Mouse (Mus musculus) forebrain, embryonic 10.5 days (tissue): ENCODE results near the gene Cnksr1. TPM values are rescaled to one million over a fixed set of nuclear protein-coding genes. Genes with fewer than 3 reads are reported as not detected.
"Not testable (repeated sequence)": the region's sequence is repeated elsewhere in the genome, so short reads cannot be mapped to it uniquely, and the experiment has no call there.

Source experiments
- DNase-seq: peaks from one replicate; pipeline ENCODE4 v3.0.0-alpha.2; 2017; ENCODE audit warnings: low spot score; ENCODE audit errors: extremely low spot score
- H3K27ac ChIP-seq: fragments of 300-500 bp; sonication (generic); 2 replicates; pipeline ENCODE4 v1.5.1; 2016; ENCODE audit warnings: mild to moderate bottlenecking
- H3K27me3 ChIP-seq: fragments of 300-500 bp; sonication (generic); 2 replicates; pipeline ENCODE4 v1.6.1; 2016; ENCODE audit warnings: mild to moderate bottlenecking; ENCODE audit not compliant: poor library complexity, severe bottlenecking
- H3K36me3 ChIP-seq: fragments of 300-500 bp; sonication (generic); replicated peaks from 2 replicates; pipeline ENCODE4 v1.6.1; 2016; ENCODE audit warnings: mild to moderate bottlenecking, moderate library complexity
- H3K4me1 ChIP-seq: fragments of 300-500 bp; sonication (generic); 2 replicates; pipeline ENCODE4 v1.6.1; 2016
- H3K4me3 ChIP-seq: fragments of 300-500 bp; sonication (generic); 2 replicates; pipeline ENCODE4 v1.5.1; 2016; ENCODE audit warnings: mild to moderate bottlenecking, moderate library complexity
- H3K9me3 ChIP-seq: fragments of 300-500 bp; sonication (generic); 2 replicates; pipeline ENCODE4 v1.6.1; 2016; ENCODE audit warnings: mild to moderate bottlenecking, moderate library complexity
- WGBS: fragments of 180-500 bp; shearing (Covaris S2); methylation state at CpG from one replicate; pipeline ENCODE4 v1.1.7; 2016; 5-methylcytosine and 5-hydroxymethylcytosine counted together
- polyA plus RNA-seq: library from polyadenylated mRNA; unstranded; fragments of >200 nt; fragmentation: Nextera tagmentation; extraction: Ambion mirVana; gene quantifications from 2 replicates; pipeline ENCODE4 v1.2.1, GENCODE M21; 2016

Cnksr1 gene
- 0.97 and 1.1 TPM in 2 replicates for polyA plus RNA-seq

GRCm38 (mm10) chr4:134238279-134238651 is at the start of gene Cnksr1:
Gene Cnksr1, minus strand, starts transcription at chr4:134238399.
- Histone ChIP-seq H3K36me3 (peaks cover 6% of the 10 kb centered on the region), H3K27ac (no peak within 1 kb of the TSS), H3K4me1 (peaks cover 13% of the 10 kb centered on the region), H3K27me3 (peaks cover 35% of the 10 kb centered on the region), H3K4me3 (peak within 1 kb of the TSS; percentile 39), H3K9me3 (no peaks in the 10 kb centered on the region)
- no peak for DNase-seq
- 3% methylated on average over 18 of the region's 18 CpGs for WGBS

DNA sequence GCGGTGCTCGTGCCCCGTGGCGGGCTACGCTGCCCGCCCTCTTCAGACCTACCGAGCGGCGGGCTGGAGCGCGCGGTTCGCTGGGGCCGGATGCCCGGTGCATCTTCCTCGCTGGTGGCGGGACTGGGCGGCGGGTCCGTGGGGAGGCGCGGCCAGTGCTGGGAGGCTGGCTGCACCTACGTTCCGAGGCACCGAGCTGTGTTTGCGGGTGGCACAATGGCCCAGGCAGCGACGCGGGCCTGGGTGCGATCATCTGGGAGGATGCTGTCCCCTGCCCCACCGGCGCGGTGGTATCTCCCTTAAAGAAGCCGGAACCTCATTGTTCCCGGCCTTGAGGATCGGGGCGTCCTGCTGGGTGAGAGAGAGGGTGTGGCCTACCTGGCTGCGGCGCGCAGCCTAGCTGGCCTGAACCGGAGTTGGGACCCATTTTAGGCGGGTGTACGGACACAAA is 49.4 kb upstream of the Cnksr1 start, which contains the start of gene Pdik1l:
Pdik1l (minus strand) TSS at position 321 of the 451 bp plus-strand sequence.
- Histone ChIP-seq H3K4me1 (peaks cover 29% of the 10 kb centered on the region), H3K27ac (peak within 1 kb of the TSS; percentile 100), H3K9me3 (no peaks in the 10 kb centered on the region), H3K4me3 (peak within 1 kb of the TSS; percentile 91), H3K36me3 (peaks cover 27% of the 10 kb centered on the region), H3K27me3 (0 out of 2 replicates have a peak, but pooled peaks cover under 1% of the 10 kb centered on the region)
- peak; percentile 83 for DNase-seq
- under 1% methylated on average over 43 of the region's 43 CpGs for WGBS

DNA sequence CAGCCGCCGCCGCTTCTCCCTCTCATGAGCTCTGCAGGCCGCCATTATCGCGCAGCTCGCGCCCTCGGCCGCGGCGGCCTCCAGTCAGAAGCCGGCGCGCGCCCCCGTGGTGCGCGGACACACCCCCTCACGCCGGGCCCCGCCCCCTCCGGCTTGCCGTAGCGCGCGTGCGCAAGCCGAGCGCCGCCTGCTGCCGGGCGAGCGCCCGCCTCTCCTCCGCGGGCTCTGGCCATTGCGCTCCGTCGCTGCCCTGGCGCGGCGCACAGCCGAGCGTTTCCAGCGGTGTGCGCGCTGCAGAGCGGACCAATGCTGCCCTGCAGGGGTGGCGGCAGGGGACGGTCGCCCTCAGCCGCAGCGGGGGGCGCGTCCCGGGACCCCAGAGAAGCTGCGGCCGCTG is 49.0 kb upstream of the Cnksr1 start:
- Histone ChIP-seq H3K9me3 (no peaks in the 10 kb centered on the region), H3K36me3 (peaks cover 31% of the 10 kb centered on the region), H3K4me1 (peaks cover 29% of the 10 kb centered on the region), H3K27ac (peak overlapping the region; percentile 100), H3K27me3 (no peaks in the 10 kb centered on the region), H3K4me3 (peak overlapping the region; percentile 91)
- DNase-seq: peak; percentile 93
- 0% methylated on average over 58 of the region's 59 CpGs for WGBS

DNA sequence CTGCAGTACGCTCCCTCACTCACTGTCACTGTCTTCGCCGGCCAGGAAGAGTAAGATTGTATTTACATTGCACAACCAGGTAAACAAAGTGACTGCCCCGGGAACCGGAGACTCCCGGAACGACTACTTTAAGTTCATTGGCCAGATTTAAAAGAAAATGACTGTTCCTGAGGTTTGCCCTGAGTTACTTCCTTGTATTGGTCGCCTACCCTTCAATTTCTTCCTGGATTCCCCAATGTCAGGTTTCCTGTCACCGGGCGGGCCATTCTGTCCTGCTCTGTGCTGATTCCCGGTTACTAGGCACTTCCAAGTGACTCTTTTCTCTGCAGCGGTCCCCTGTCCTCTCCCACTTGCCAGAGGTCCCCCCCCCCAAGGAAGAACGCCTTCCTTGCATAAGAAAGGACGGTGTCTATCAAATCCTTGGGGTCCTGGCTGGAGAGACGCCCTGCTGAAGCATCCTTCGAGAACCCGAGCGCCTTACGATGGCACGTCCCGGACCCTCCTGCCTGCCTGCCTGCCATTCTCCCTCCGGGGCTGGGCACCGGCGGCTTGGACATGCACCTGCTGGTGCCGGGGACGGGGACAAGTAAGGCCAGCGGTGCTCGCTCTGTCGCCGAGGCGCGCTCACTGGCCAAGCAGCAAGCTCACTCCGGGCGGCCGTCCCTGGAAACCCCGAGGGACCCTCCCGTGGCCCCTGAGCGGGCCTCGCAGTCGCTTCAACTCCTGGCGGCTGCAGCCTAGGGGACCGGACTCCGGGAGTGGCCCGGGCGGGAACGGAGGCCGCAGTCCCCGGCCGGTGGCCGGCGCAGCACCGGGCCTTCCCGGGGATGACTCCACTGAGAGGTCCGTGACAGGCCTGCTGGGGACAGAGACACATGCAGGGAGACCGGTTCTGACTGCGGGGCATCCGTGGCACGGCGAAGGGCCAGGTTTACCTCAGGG is 48.3 kb upstream of the Cnksr1 start:
- H3K4me1 ChIP-seq: peaks cover 29% of the 10 kb centered on the region
- peaks cover 38% of the 10 kb centered on the region for H3K36me3 ChIP-seq
- no peaks in the 10 kb centered on the region for H3K9me3 ChIP-seq
- H3K27me3 ChIP-seq: no peaks in the 10 kb centered on the region
- DNase-seq: no peak
- peak overlapping the region; percentile 91 for H3K4me3 ChIP-seq
- WGBS: 6% methylated on average over 58 of the region's 59 CpGs
- peak overlapping the region; percentile 100 for H3K27ac ChIP-seq

- no peak for DNase-seq
- Histone ChIP-seq H3K4me1 (peaks cover 29% of the 10 kb centered on the region), H3K27me3 (no peaks in the 10 kb centered on the region), H3K4me3 (no peak overlapping the region), H3K9me3 (no peaks in the 10 kb centered on the region), H3K36me3 (peaks cover 54% of the 10 kb centered on the region), H3K27ac (no peak overlapping the region)
- WGBS: 87% methylated on average over 2 of the region's 2 CpGs
Measured at GRCm38 (mm10) chr4:134284942-134285341, 46.7 kb upstream of the Cnksr1 start.

DNA sequence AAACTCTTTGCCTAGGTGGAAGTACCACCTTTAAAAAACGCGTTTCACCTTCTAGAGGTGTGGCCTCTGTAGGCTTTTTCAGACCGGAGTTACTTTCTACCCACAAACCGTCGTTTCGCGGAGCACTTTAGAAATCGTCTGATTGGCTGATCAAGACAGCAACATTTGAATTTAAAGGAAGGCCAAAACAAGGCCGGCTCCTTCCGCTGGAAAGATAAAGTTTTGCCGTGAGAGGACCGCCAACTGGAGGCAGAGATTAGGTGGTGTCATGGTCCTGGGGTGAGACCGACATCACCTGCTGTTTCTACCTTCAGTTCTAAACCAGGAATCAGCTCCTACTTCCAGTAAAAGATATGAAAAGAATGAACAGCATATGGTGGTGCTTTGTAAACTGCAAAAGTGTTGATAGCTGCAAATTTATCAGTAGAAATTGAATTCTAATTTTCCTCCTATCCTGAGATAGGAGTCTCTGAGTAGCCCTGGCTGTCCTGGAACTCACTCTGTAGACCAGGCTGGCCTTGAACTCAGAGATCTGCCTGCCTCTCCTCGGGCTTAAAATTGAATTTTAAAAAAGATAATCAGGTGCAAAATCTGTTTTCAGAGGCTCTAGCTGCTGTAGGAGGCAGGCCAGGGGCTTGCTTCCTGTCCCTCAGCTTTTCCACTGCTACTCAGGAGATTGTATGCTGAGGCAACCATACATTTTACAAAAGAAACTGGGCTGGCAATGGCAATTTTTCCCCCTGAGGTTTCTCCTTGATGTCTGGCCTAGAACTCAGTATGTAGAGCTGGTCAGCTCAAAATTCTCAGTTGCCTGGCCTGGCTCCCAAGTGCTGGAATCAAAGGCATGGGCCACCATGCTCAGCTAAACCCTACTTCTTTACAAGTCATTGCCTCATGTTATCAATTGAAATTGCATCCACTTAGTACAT is 35.5 kb upstream of the Cnksr1 start:
- no peaks in the 10 kb centered on the region for H3K9me3 ChIP-seq
- H3K27ac ChIP-seq: peak overlapping the region; percentile 35; the same call in 1 of the 2 replicates
- 0 out of 2 replicates have a peak, but pooled peaks cover 3% of the 10 kb centered on the region for H3K27me3 ChIP-seq
- no peak for DNase-seq
- 6% methylated on average over 14 of the region's 14 CpGs for WGBS
- peaks cover 16% of the 10 kb centered on the region for H3K4me1 ChIP-seq
- peak overlapping the region; percentile 36 for H3K4me3 ChIP-seq
- H3K36me3 ChIP-seq: peaks cover 36% of the 10 kb centered on the region

- 38% methylated on average over 12 of the region's 13 CpGs for WGBS
- H3K27me3 ChIP-seq: 0 out of 2 replicates have a peak, but pooled peaks cover 3% of the 10 kb centered on the region
- peaks cover 16% of the 10 kb centered on the region for H3K4me1 ChIP-seq
- H3K36me3 ChIP-seq: peaks cover 28% of the 10 kb centered on the region
- no peaks in the 10 kb centered on the region for H3K9me3 ChIP-seq
- no peak for DNase-seq
- H3K4me3 ChIP-seq: peak overlapping the region; percentile 36
- H3K27ac ChIP-seq: peak overlapping the region; percentile 35; the same call in 1 of the 2 replicates
Measured at GRCm38 (mm10) chr4:134272731-134273416, 34.7 kb upstream of the Cnksr1 start.

DNA sequence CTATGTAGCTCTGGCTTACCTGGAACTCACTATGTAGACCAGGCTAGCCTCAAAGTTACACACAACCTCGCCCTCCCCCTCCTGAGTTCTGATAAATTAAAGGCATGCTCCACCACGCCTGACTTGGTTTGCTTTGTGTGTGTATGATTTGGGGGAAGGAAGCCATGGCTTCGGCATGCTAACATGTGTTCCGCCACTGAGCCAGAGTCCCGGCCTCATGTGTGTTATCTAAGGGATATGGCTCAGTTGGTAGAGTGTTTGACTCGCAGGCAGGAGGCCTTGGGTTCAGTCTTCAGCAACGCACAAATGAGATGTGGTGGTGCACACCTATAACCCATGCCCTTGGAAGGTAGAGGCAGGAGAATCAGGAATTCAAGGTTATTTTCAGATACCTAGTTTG is 33.8 kb upstream of the Cnksr1 start:
- peaks cover 19% of the 10 kb centered on the region for H3K36me3 ChIP-seq
- H3K9me3 ChIP-seq: no peaks in the 10 kb centered on the region
- DNase-seq: no peak
- H3K27me3 ChIP-seq: 0 out of 2 replicates have a peak, but pooled peaks cover 3% of the 10 kb centered on the region
- peaks cover 16% of the 10 kb centered on the region for H3K4me1 ChIP-seq
- no peak overlapping the region for H3K27ac ChIP-seq
- no peak overlapping the region for H3K4me3 ChIP-seq
- 89% methylated on average over 7 of the region's 7 CpGs for WGBS

DNA sequence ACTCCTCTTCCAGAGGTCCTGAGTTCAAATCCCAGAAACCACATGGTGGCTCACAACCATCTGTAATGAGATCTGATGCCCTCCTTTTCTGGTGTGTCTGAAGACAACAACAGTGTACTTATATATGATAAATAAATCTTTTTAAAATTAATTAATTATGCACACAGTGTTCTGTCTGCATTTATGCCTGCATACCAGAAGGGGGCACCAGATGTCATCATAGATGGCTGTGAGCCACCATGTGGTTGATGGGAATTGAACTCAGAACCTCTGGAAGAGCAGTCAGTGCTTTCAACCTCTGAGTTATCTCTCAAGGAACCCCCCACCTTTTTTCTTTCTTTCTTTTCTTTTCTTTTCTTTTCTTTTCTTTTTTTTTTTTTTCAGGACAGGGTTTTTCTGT is 31.4 kb upstream of the Cnksr1 start:
- not testable (repeated sequence) for H3K27ac ChIP-seq, H3K4me3 ChIP-seq, H3K36me3 ChIP-seq, DNase-seq, H3K27me3 ChIP-seq, H3K9me3 ChIP-seq
- H3K4me1 ChIP-seq: peaks cover 16% of the 10 kb centered on the region

DNA sequence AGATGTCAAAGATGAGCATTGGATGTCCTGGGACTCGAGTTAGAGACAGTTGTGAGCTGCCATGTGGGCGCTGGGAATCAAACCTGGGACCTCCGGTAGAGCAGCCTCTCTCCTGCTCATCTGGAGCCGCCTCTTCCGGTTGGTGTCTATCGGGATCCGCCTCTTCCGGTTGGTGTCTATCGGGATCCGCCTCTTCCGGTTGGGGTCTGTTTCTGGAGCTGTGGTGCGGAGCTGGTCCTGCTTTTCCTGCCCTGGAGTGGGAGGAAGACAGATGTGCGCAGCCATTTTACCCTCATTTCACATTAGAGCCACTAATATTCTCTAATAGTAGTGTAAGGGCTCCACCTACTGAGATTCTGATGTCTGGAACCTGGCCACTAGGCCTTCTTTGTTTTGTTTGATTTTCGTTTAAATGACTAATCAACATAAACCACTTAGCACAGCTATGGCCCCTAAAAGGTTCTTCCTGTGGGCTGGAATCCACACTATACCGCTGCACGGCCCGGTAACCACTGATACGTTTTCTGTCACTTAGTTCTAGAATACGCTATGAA is 30.0 kb upstream of the Cnksr1 start:
- H3K36me3 ChIP-seq: no peaks in the 10 kb centered on the region
- H3K4me1 ChIP-seq: peaks cover 8% of the 10 kb centered on the region
- DNase-seq: no peak
- no peaks in the 10 kb centered on the region for H3K27me3 ChIP-seq
- H3K4me3 ChIP-seq: no peak overlapping the region
- 86% methylated on average over 19 of the region's 19 CpGs for WGBS
- H3K27ac ChIP-seq: no peak overlapping the region
- H3K9me3 ChIP-seq: no peaks in the 10 kb centered on the region

GRCm38 (mm10) chr4:134265860-134266585 is 27.8 kb upstream of the Cnksr1 start:
- no peaks in the 10 kb centered on the region for H3K27me3 ChIP-seq
- H3K9me3 ChIP-seq: no peaks in the 10 kb centered on the region
- DNase-seq: no peak
- 71% methylated on average over 9 of the region's 9 CpGs for WGBS
- H3K27ac ChIP-seq: no peak overlapping the region
- no peaks in the 10 kb centered on the region; the same call in 1 of the 2 replicates for H3K4me1 ChIP-seq
- no peak overlapping the region for H3K4me3 ChIP-seq
- H3K36me3 ChIP-seq: no peaks in the 10 kb centered on the region
